Mouse (Mus musculus): Measurements from ENCODE around the gene Gdf9. TPM values are rescaled to one million over a fixed set of nuclear protein-coding genes. Genes with fewer than 3 reads are reported as not detected.

The Gdf9 gene
- polyA plus RNA-seq, 1 experiment from 2014 or later, result 1.2 TPM

- H3K4me1 ChIP-seq (ENCODE audit: control insufficient read depth, insufficient read depth, low read length), result peaks cover 5% of the 10 kb centered on the region; the same call in 1 of the 2 replicates
- 82% methylated on average over 8 of the region's 8 CpGs for WGBS
- no peaks in the 10 kb centered on the region for H3K27me3 ChIP-seq (ENCODE audit: control insufficient read depth, insufficient read depth, low read length)
- no peak overlapping the region for H3K4me2 ChIP-seq (replicated peaks; ENCODE audit: low read depth, low read length)
- no peaks in the 10 kb centered on the region for H3K36me3 ChIP-seq (ENCODE audit: control insufficient read depth, insufficient read depth, low read length)
- no peak overlapping the region for H3K9ac ChIP-seq (ENCODE audit: low read depth, low read length)
- H3K27ac ChIP-seq (ENCODE audit: low read depth, low read length), result no peak overlapping the region
- no peak for ATAC-seq (ENCODE audit: low FRiP score, low TSS enrichment)
- H3K9me3 ChIP-seq (ENCODE audit: control insufficient read depth, low read length), result no peaks in the 10 kb centered on the region
- H3K4me3 ChIP-seq (ENCODE audit: low read length), result no peak overlapping the region
Observed at GRCm38 (mm10) chr11:53435504-53435903, 4.7 kb downstream of the Gdf9 start.

GRCm38 (mm10) chr11:53436338-53436737, 5.5 kb downstream of the Gdf9 start:
- no peak overlapping the region for H3K4me3 ChIP-seq (ENCODE audit: low read length)
- no peak overlapping the region for H3K4me2 ChIP-seq (replicated peaks; ENCODE audit: low read depth, low read length)
- ATAC-seq (ENCODE audit: low FRiP score, low TSS enrichment), result no peak
- no peaks in the 10 kb centered on the region for H3K9me3 ChIP-seq (ENCODE audit: control insufficient read depth, low read length)
- peaks cover 4% of the 10 kb centered on the region; the same call in 1 of the 2 replicates for H3K4me1 ChIP-seq (ENCODE audit: control insufficient read depth, insufficient read depth, low read length)
- no peak overlapping the region for H3K27ac ChIP-seq (ENCODE audit: low read depth, low read length)
- no peak overlapping the region for H3K9ac ChIP-seq (ENCODE audit: low read depth, low read length)
- no peaks in the 10 kb centered on the region for H3K36me3 ChIP-seq (ENCODE audit: control insufficient read depth, insufficient read depth, low read length)
- H3K27me3 ChIP-seq (ENCODE audit: control insufficient read depth, insufficient read depth, low read length), result no peaks in the 10 kb centered on the region
- 89% methylated on average over 6 of the region's 6 CpGs for WGBS

DNA sequence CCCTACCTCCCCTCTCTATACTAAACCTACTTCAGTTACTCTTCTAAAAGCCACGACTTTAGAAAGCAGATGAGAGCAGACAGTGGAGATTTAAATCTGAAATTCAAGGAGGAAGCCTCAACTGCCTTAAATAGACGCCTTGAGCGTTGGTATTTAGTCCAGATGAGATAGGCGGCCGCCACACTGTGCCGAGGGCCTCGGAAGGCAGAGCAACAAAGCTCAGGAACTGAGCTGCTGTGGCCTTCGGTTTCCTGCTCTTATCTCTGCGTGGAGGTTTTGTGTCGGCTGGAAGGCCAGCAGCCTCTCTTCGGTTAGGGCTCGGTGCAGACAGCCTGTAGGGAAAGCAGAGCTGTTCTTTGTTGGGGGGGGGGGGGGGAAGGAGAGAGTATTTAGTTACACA, 11.1 kb downstream of the Gdf9 start:
- Histone ChIP-seq H3K27me3 (ENCODE audit: control insufficient read depth, insufficient read depth, low read length) (no peaks in the 10 kb centered on the region), H3K4me1 (ENCODE audit: control insufficient read depth, insufficient read depth, low read length) (no peaks in the 10 kb centered on the region), H3K4me2 (replicated peaks; ENCODE audit: low read depth, low read length) (no peak overlapping the region), H3K9me3 (ENCODE audit: control insufficient read depth, low read length) (no peaks in the 10 kb centered on the region), H3K36me3 (ENCODE audit: control insufficient read depth, insufficient read depth, low read length) (no peaks in the 10 kb centered on the region), H3K27ac (ENCODE audit: low read depth, low read length) (no peak overlapping the region), H3K4me3 (ENCODE audit: low read length) (no peak overlapping the region), H3K9ac (ENCODE audit: low read depth, low read length) (no peak overlapping the region)
- ATAC-seq (ENCODE audit: low FRiP score, low TSS enrichment), result no peak
- 37% methylated on average over 12 of the region's 12 CpGs for WGBS

GRCm38 (mm10) chr11:53443861-53444260, 13.0 kb downstream of the Gdf9 start:
- no peaks in the 10 kb centered on the region for H3K27me3 ChIP-seq (ENCODE audit: control insufficient read depth, insufficient read depth, low read length)
- no peaks in the 10 kb centered on the region for H3K9me3 ChIP-seq (ENCODE audit: control insufficient read depth, low read length)
- H3K4me3 ChIP-seq (ENCODE audit: low read length), result no peak overlapping the region
- H3K36me3 ChIP-seq (ENCODE audit: control insufficient read depth, insufficient read depth, low read length), result no peaks in the 10 kb centered on the region
- no peak overlapping the region for H3K4me2 ChIP-seq (replicated peaks; ENCODE audit: low read depth, low read length)
- WGBS, result 38% methylated on average over 6 of the region's 6 CpGs
- H3K9ac ChIP-seq (ENCODE audit: low read depth, low read length), result no peak overlapping the region
- ATAC-seq (ENCODE audit: low FRiP score, low TSS enrichment), result no peak
- no peak overlapping the region for H3K27ac ChIP-seq (ENCODE audit: low read depth, low read length)
- no peaks in the 10 kb centered on the region for H3K4me1 ChIP-seq (ENCODE audit: control insufficient read depth, insufficient read depth, low read length)

GRCm38 (mm10) chr11:53445562-53445961, 14.7 kb downstream of the Gdf9 start:
- no peaks in the 10 kb centered on the region for H3K27me3 ChIP-seq (ENCODE audit: control insufficient read depth, insufficient read depth, low read length)
- H3K4me1 ChIP-seq (ENCODE audit: control insufficient read depth, insufficient read depth, low read length), result no peaks in the 10 kb centered on the region
- no peak overlapping the region for H3K27ac ChIP-seq (ENCODE audit: low read depth, low read length)
- no peaks in the 10 kb centered on the region for H3K9me3 ChIP-seq (ENCODE audit: control insufficient read depth, low read length)
- no peaks in the 10 kb centered on the region for H3K36me3 ChIP-seq (ENCODE audit: control insufficient read depth, insufficient read depth, low read length)
- no peak for ATAC-seq (ENCODE audit: low FRiP score, low TSS enrichment)
- H3K4me2 ChIP-seq (replicated peaks; ENCODE audit: low read depth, low read length), result no peak overlapping the region
- WGBS, result 77% methylated on average over 13 of the region's 13 CpGs
- H3K9ac ChIP-seq (ENCODE audit: low read depth, low read length), result no peak overlapping the region
- H3K4me3 ChIP-seq (ENCODE audit: low read length), result no peak overlapping the region

- 89% methylated on average over 13 of the region's 13 CpGs for WGBS
- no peaks in the 10 kb centered on the region for H3K9me3 ChIP-seq (ENCODE audit: control insufficient read depth, low read length)
- H3K27me3 ChIP-seq (ENCODE audit: control insufficient read depth, insufficient read depth, low read length), result no peaks in the 10 kb centered on the region
- no peak overlapping the region for H3K4me3 ChIP-seq (ENCODE audit: low read length)
- H3K4me2 ChIP-seq (replicated peaks; ENCODE audit: low read depth, low read length), result no peak overlapping the region
- no peak overlapping the region for H3K27ac ChIP-seq (ENCODE audit: low read depth, low read length)
- H3K9ac ChIP-seq (ENCODE audit: low read depth, low read length), result no peak overlapping the region
- no peaks in the 10 kb centered on the region for H3K36me3 ChIP-seq (ENCODE audit: control insufficient read depth, insufficient read depth, low read length)
- no peak for ATAC-seq (ENCODE audit: low FRiP score, low TSS enrichment)
- no peaks in the 10 kb centered on the region for H3K4me1 ChIP-seq (ENCODE audit: control insufficient read depth, insufficient read depth, low read length)
Observed at GRCm38 (mm10) chr11:53446183-53446582, 15.4 kb downstream of the Gdf9 start.

DNA sequence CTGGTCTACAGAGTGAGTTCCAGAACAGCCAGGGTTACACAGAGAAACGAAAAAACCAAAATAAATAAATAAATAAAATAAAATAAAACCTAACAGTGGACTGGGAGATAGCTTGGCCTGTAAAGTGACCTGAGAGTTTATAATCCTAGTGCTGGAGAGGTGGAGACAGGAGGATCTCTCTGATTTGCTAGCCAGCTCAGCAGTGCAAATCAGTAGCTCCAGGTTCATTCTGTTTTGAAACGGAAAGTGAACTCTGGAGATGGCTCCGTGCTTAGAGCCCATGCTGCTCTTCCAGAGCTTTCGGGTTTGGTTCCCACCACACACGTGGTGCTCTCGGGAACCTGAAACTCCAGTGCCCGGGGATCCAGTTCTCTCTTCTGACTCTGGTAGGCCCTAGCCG, 17.2 kb downstream of the Gdf9 start:
- Histone ChIP-seq H3K36me3 (ENCODE audit: control insufficient read depth, insufficient read depth, low read length) (no peaks in the 10 kb centered on the region), H3K4me2 (replicated peaks; ENCODE audit: low read depth, low read length) (no peak overlapping the region), H3K9me3 (ENCODE audit: control insufficient read depth, low read length) (no peaks in the 10 kb centered on the region), H3K9ac (ENCODE audit: low read depth, low read length) (no peak overlapping the region), H3K4me1 (ENCODE audit: control insufficient read depth, insufficient read depth, low read length) (no peaks in the 10 kb centered on the region), H3K27me3 (ENCODE audit: control insufficient read depth, insufficient read depth, low read length) (no peaks in the 10 kb centered on the region), H3K4me3 (ENCODE audit: low read length) (no peak overlapping the region), H3K27ac (ENCODE audit: low read depth, low read length) (no peak overlapping the region)
- WGBS, result 88% methylated on average over 8 of the region's 8 CpGs
- no peak for ATAC-seq (ENCODE audit: low FRiP score, low TSS enrichment)

DNA sequence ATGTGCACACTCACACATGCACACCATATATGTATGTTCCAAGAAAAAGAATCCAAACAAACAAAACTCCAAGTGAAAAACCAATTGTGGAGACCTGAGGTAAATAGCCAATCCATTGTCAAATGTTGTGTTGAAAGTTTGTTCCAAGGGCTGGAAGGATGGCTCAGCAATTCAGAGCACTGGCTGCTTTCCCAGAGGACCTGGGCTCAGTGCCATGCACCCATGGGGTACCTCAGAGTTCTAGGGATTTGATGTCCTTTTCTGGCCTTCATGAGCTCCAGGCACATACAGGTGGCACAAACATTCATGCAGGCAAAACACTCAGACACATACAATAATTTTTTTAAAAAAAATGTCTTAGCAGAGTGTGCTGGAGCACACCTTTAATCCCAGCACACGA, 17.7 kb downstream of the Gdf9 start:
- no peak for ATAC-seq (ENCODE audit: low FRiP score, low TSS enrichment)

GRCm38 (mm10) chr11:53450070-53450705, 19.4 kb downstream of the Gdf9 start:
- WGBS, result 32% methylated on average over 15 of the region's 15 CpGs
- no peak overlapping the region for H3K9ac ChIP-seq (ENCODE audit: low read depth, low read length)
- ATAC-seq (ENCODE audit: low FRiP score, low TSS enrichment), result no peak

More for the DNA sequence above, 17.7 kb downstream of the Gdf9 start:
- WGBS, result 81% methylated on average over 1 of the region's 1 CpGs
- no peaks in the 10 kb centered on the region for H3K4me1 ChIP-seq (ENCODE audit: control insufficient read depth, insufficient read depth, low read length)
- H3K4me2 ChIP-seq (replicated peaks; ENCODE audit: low read depth, low read length), result no peak overlapping the region
- H3K27me3 ChIP-seq (ENCODE audit: control insufficient read depth, insufficient read depth, low read length), result no peaks in the 10 kb centered on the region
- no peak overlapping the region for H3K9ac ChIP-seq (ENCODE audit: low read depth, low read length)
- no peak overlapping the region for H3K27ac ChIP-seq (ENCODE audit: low read depth, low read length)
- no peak overlapping the region for H3K4me3 ChIP-seq (ENCODE audit: low read length)
- H3K36me3 ChIP-seq (ENCODE audit: control insufficient read depth, insufficient read depth, low read length), result no peaks in the 10 kb centered on the region
- no peaks in the 10 kb centered on the region for H3K9me3 ChIP-seq (ENCODE audit: control insufficient read depth, low read length)

More at GRCm38 (mm10) chr11:53450070-53450705, 19.4 kb downstream of the Gdf9 start:
- Histone ChIP-seq H3K9me3 (ENCODE audit: control insufficient read depth, low read length) (no peaks in the 10 kb centered on the region), H3K27ac (ENCODE audit: low read depth, low read length) (no peak overlapping the region), H3K4me3 (ENCODE audit: low read length) (no peak overlapping the region), H3K4me1 (ENCODE audit: control insufficient read depth, insufficient read depth, low read length) (no peaks in the 10 kb centered on the region), H3K4me2 (replicated peaks; ENCODE audit: low read depth, low read length) (no peak overlapping the region), H3K27me3 (ENCODE audit: control insufficient read depth, insufficient read depth, low read length) (no peaks in the 10 kb centered on the region), H3K36me3 (ENCODE audit: control insufficient read depth, insufficient read depth, low read length) (no peaks in the 10 kb centered on the region)
